Mouse (Mus musculus) hindbrain, embryonic 14.5 days (tissue): ENCODE measurements at regions not wholly inside any gene's neighbourhood (a gene's known extent, or its start where the extent isn't known, plus 50 kb on each side); places are given as distances from the start of the nearest gene placed in this dataset.
A peak's percentile ranks its signal among the peaks of the same experiment; 100 is the strongest.

Source experiments
- ATAC-seq: fragments of 200-750 bp; cut with Nextera tagmentation; 2 replicates; pipeline ENCODE4 v1.8.0; 2017; ENCODE audit warnings: moderate number of reproducible peaks, mild to moderate bottlenecking, moderate TSS enrichment, moderate library complexity; ENCODE audit not compliant: low FRiP score
- DNase-seq: peaks from one replicate; pipeline ENCODE4 v3.0.0-alpha.2; 2015; ENCODE audit warnings: low spot score
- H3K27ac ChIP-seq: fragments of 300-500 bp; sonication (generic); 2 replicates; pipeline ENCODE4 v1.5.1; 2014; ENCODE audit warnings: mild to moderate bottlenecking, moderate library complexity
- H3K27me3 ChIP-seq: fragments of 300-500 bp; sonication (generic); 2 replicates; pipeline ENCODE4 v1.6.1; 2014; ENCODE audit warnings: mild to moderate bottlenecking, low read length, mixed read lengths; ENCODE audit not compliant: control insufficient read depth, insufficient read depth
- H3K36me3 ChIP-seq: fragments of 300-500 bp; sonication (generic); replicated peaks from 2 replicates; pipeline ENCODE4 v1.6.1; 2014; ENCODE audit not compliant: control insufficient read depth, insufficient read depth
- H3K4me1 ChIP-seq: fragments of 300-500 bp; sonication (generic); replicated peaks from 2 replicates; pipeline ENCODE4 v1.6.1; 2014; ENCODE audit warnings: antibody characterized with exemption, low read length, mixed read lengths; ENCODE audit not compliant: control insufficient read depth, insufficient read depth
- H3K4me2 ChIP-seq: fragments of 300-500 bp; sonication (generic); replicated peaks from 2 replicates; pipeline ENCODE4 v1.6.1; 2014; ENCODE audit warnings: mild to moderate bottlenecking, moderate library complexity
- H3K4me3 ChIP-seq: fragments of 300-500 bp; sonication (generic); replicated peaks from 2 replicates; pipeline ENCODE4 v1.5.1; 2014; ENCODE audit warnings: mild to moderate bottlenecking, low read length
- H3K9ac ChIP-seq: fragments of 300-500 bp; sonication (generic); 2 replicates; pipeline ENCODE4 v1.6.1; 2014
- H3K9me3 ChIP-seq: fragments of 300-500 bp; sonication (generic); 2 replicates; pipeline ENCODE4 v1.6.1; 2016; ENCODE audit warnings: low read length; ENCODE audit not compliant: control insufficient read depth
- WGBS: fragments of 180-500 bp; shearing (Covaris S2); extraction: QIAGEN DNeasy Blood & Tissue Kit; methylation state at CpG from one replicate; pipeline ENCODE4 v1.1.7; 2014; 5-methylcytosine and 5-hydroxymethylcytosine counted together

DNA sequence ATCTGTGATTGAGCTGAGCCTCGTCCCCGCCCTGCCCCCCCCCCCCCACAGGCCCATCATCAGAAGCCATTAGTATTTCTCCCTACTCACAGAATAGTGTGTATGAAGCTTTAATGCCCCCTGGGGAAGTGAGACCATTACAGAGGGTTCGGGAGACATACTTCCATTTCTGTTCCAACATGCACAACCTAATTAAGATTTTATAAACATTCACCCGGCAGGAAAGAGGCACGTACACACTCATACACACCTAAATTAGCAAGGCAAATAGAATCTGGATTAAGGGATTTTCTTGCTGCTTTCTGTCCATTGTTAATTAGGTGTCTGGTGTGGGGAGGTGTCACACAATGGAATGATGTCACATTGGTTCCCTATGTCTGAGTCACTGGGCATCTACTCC lies 202.8 kb upstream of the Rpl38 start:
- Histone ChIP-seq H3K4me1 (peaks cover 40% of the 10 kb centered on the region), H3K9me3 (no peaks in the 10 kb centered on the region), H3K9ac (no peak overlapping the region), H3K27me3 (no peaks in the 10 kb centered on the region), H3K4me2 (no peak overlapping the region), H3K36me3 (no peaks in the 10 kb centered on the region), H3K4me3 (no peak overlapping the region), H3K27ac (peak overlapping the region; percentile 61)
- DNase-seq (no peak), ATAC-seq (no peak)
- WGBS = 37% methylated on average over 5 of the region's 5 CpGs

DNA sequence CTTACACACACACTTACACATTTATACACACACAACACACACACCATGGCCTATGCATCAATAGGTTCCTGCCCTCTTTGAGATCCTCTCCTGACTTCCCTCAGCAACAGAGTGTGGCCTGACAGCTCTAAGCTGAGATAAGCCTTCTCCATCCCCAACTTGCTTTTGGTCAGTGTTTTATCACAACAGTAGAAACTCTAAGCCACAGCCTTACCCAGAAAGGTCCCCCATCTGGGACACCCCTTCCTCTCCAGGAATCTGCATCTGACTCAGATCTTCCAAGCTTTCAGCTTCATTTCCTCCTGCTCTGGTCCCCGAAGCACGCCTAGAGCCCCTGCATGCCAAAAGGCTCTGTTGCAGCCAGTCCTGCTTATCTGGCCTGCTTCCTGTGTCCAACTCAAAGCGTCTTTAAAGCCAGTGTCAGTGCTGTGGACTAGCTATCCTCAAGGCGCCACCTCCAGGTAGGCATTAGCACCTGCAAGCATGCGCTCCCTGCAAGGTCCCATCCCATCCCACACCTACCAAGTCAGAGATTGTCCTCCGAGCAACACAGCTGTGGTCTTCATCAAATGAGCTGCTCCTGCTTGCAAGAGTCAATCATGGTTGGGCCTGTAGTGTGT lies 205.5 kb upstream of the Rpl38 start:
- Histone ChIP-seq H3K4me2 (no peak overlapping the region), H3K9me3 (no peaks in the 10 kb centered on the region), H3K9ac (no peak overlapping the region), H3K4me3 (no peak overlapping the region), H3K27ac (no peak overlapping the region), H3K36me3 (no peaks in the 10 kb centered on the region), H3K27me3 (no peaks in the 10 kb centered on the region), H3K4me1 (peaks cover 32% of the 10 kb centered on the region)
- WGBS = 34% methylated on average over 6 of the region's 6 CpGs
- ATAC-seq (no peak), DNase-seq (no peak)

DNA sequence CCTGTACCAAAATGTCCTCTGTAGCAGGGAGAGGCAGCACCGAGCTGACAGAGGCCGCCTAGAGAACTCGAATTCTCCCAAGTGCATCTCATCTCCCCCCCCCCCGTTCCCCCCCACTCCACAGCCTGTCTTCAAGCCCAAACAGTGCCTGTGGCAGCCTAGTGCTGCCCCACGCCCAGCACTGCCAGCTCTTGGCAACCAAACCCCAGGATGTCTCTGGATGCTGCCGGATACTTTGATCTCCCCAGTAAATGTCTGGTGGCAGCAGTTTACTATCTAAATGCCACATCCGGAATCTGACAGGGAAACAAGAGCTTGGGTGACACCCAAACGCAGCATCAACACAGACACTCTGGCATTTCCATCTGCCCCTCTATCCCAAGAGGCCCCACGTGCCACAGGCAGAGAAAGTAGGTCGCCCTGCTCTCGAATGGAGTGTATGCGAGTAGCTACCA lies 213.4 kb upstream of the Rpl38 start:
- 44% methylated on average over 12 of the region's 12 CpGs for WGBS
- no peak; the same call in 1 of the 2 replicates for ATAC-seq
- DNase-seq = peak; percentile 33

DNA sequence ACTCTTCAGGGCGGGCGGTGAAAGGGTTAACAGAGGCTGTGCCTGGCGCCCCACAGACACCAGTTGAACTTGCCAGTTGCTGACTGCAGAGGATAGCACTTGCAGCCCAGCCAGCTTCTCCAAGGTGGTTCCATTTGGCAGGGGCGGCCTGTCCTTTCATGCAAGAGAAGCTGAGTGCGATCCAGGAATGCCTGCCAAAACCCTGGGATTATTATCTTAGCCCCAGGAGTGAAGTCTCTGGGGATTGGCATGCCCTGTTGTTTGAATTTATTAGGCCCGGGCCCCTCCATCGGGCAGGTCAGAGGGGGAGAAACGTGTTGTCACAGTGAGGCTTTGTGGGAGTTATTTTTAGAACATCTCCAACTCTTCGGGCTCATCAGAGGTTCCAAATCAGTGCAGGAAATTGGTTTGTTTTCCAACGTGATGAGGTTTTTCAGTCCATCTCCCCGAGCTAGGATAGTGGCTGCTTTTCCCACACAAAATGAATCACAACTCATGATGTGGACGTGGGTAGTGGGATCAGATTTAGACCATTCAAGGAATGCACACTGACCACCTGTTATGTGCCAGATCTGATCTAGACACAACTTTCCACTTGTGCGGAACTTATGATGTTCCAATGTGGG lies 219.4 kb upstream of the Rpl38 start:
- ATAC-seq (peak; percentile 33; the same call in 1 of the 2 replicates), DNase-seq (peak; percentile 69)
- no peaks in the 10 kb centered on the region for H3K27me3 ChIP-seq
- H3K9me3 ChIP-seq = no peaks in the 10 kb centered on the region
- peaks cover 25% of the 10 kb centered on the region for H3K4me1 ChIP-seq
- 36% methylated on average over 13 of the region's 13 CpGs for WGBS
- no peak overlapping the region for H3K4me3 ChIP-seq
- no peaks in the 10 kb centered on the region for H3K36me3 ChIP-seq
- H3K27ac ChIP-seq = no peak overlapping the region
- no peak overlapping the region for H3K9ac ChIP-seq
- H3K4me2 ChIP-seq = no peak overlapping the region

More for the DNA sequence above, 213.4 kb upstream of the Rpl38 start:
- Histone ChIP-seq H3K36me3 (no peaks in the 10 kb centered on the region), H3K4me3 (no peak overlapping the region), H3K27me3 (no peaks in the 10 kb centered on the region), H3K9me3 (no peaks in the 10 kb centered on the region), H3K4me1 (no peaks in the 10 kb centered on the region), H3K9ac (no peak overlapping the region), H3K4me2 (no peak overlapping the region), H3K27ac (no peak overlapping the region)

DNA sequence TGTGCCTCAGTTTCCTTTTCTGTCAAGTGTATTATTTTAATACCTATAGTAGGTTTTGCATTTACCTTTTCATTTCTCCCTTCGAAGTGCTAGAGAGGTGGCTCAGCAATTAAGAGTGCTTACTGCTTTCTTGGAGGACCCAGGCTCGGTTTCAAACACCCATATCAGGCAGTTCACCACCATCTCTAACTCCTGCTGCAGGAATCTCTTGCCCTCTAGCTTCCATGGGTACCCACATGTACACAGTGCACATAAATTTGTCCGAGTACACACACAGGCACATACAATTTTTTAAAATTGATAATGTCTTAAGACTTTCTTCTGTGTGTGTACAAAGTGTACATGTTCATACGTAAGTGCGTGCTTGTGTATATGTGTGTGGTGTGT lies 220.9 kb upstream of the Rpl38 start:
- no peak overlapping the region for H3K27ac ChIP-seq
- H3K4me1 ChIP-seq = peaks cover 27% of the 10 kb centered on the region
- no peak for DNase-seq
- no peak overlapping the region for H3K9ac ChIP-seq
- ATAC-seq = no peak
- no peaks in the 10 kb centered on the region for H3K9me3 ChIP-seq
- H3K4me3 ChIP-seq = no peak overlapping the region
- no peaks in the 10 kb centered on the region for H3K36me3 ChIP-seq
- no peaks in the 10 kb centered on the region for H3K27me3 ChIP-seq
- no peak overlapping the region for H3K4me2 ChIP-seq
- 89% methylated on average over 5 of the region's 5 CpGs for WGBS

DNA sequence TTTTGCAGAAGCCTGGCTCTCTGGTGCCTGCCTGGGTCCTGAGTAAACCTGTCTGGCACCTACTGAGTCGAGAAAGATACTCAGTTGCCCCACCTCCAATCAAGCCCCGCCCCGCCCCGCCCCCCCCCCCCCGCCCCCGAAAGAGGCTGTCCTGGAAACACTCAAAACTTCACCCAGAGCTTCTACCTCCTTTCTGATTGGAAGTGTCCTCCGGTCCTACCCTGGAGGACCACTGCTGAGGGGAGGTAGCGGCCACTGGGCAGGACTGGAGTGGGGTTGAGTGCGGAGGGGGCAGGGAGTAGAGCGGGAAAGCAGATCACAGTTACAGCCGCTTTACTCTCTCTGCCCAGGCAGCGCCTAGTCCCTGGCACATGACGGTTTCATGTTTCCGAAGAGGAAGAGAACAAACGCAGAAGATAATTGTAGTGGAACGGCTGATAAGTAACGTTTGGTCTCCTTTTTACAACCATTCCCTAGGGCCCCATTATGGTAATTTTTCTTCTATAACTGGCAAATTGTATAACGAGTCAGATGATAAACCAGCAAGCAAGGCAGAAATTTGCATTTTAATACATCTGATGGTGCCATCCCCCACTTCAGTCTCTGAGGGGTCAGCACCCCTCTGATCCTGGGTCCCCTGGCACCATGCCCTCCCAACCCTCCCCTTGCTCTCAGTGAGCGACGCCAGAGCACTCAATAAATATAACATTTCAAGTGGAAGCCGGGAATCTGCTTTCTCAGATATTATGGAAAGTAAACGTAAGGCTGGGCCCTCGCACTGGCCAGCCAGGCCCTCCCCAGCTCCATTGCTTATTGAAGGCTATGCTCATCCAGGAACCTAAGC lies 221.5 kb upstream of the Rpl38 start:
- Histone ChIP-seq H3K4me2 (peak overlapping the region; percentile 42), H3K27me3 (no peaks in the 10 kb centered on the region), H3K9ac (0 out of 2 replicates have a peak overlapping the region, but pooled peaks have one; percentile 21), H3K4me1 (peaks cover 31% of the 10 kb centered on the region), H3K36me3 (no peaks in the 10 kb centered on the region), H3K4me3 (no peak overlapping the region), H3K9me3 (no peaks in the 10 kb centered on the region), H3K27ac (peak overlapping the region; percentile 44; the same call in 1 of the 2 replicates)
- ATAC-seq (peak; percentile 64; the same call in 1 of the 2 replicates), DNase-seq (peak; percentile 64)
- WGBS = 3% methylated on average over 23 of the region's 23 CpGs

DNA sequence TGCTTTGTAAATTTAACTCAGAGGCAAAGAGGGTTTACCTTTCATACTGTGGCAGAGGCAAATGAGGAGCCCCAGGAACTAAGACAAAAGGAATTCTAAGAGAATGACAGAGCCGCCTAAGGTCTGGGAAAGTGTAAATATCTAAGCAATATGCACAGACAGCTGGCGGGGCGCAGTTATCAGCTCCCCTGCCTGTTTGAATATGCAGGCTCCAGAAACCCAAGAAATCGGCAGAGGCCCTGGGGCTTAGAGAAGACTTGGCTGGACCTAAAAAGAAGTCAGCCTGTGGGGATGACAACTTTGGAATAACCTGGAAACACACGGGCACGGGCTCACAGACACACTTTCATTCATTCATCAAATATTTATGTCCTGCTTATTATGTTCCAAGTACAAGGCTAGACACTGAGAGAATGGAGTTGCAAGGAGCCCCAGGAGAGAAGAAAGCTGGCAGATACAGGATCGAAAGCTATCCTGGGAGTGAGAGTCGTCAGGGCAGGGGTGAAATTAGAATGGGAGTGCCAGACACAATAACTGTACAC lies 222.2 kb upstream of the Rpl38 start:
- no peaks in the 10 kb centered on the region for H3K9me3 ChIP-seq
- H3K27me3 ChIP-seq = no peaks in the 10 kb centered on the region
- WGBS = 3% methylated on average over 8 of the region's 8 CpGs
- no peak overlapping the region for H3K9ac ChIP-seq
- H3K4me1 ChIP-seq = peaks cover 31% of the 10 kb centered on the region
- ATAC-seq (no peak), DNase-seq (no peak)
- no peak overlapping the region for H3K4me3 ChIP-seq
- 0 out of 2 replicates have a peak overlapping the region, but pooled peaks have one; percentile 44 for H3K27ac ChIP-seq
- H3K4me2 ChIP-seq = peak overlapping the region; percentile 42
- no peaks in the 10 kb centered on the region for H3K36me3 ChIP-seq

DNA sequence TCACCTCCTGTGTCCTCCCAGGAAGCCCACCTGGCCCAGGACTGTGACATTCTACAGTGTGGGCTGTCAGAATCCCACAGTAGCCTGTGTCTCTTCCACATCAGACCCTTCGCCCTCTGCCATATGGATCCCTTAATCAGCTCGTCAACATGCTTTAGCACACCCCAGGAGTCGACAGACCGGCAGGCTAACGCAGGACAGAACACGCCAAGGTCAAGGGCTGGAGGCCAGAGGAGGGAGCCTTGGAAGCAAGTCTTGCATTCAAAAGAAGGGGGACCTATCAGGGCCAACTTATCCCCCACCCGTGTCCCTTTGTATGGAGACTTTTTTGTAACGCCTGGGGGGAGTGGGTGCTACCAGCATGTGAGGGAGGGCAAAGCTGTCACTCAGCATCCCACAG lies 224.1 kb upstream of the Rpl38 start:
- Histone ChIP-seq H3K4me1 (peaks cover 31% of the 10 kb centered on the region), H3K36me3 (no peaks in the 10 kb centered on the region), H3K27ac (no peak overlapping the region), H3K9ac (no peak overlapping the region), H3K27me3 (no peaks in the 10 kb centered on the region), H3K9me3 (no peaks in the 10 kb centered on the region), H3K4me2 (no peak overlapping the region), H3K4me3 (no peak overlapping the region)
- DNase-seq (no peak), ATAC-seq (no peak)
- WGBS = 33% methylated on average over 8 of the region's 8 CpGs

DNA sequence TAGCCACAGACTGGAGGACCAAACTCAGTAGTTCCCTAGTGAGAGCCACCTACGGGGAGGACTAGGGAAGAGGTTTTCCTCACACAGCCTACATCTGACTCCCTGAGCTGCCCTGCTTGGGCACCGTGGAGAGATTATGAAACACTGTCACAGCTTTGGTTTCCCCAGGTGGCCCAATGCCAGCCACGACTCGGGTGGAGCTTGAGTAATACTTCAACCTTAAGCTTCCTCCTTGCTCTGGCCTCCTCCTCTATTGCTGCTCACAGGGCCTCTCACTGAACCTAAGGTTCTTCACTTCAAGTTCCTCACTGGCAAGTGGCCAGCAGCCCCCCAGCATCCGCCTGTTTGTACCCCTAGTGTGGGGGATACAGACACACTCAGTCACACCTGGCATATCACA lies 224.9 kb upstream of the Rpl38 start:
- Histone ChIP-seq H3K9me3 (no peaks in the 10 kb centered on the region), H3K4me3 (no peak overlapping the region), H3K4me2 (no peak overlapping the region), H3K27ac (no peak overlapping the region), H3K4me1 (peaks cover 31% of the 10 kb centered on the region), H3K27me3 (no peaks in the 10 kb centered on the region), H3K9ac (no peak overlapping the region), H3K36me3 (no peaks in the 10 kb centered on the region)
- 78% methylated on average over 5 of the region's 5 CpGs for WGBS
- DNase-seq = no peak
- no peak for ATAC-seq
